Mouse (Mus musculus) intestine, embryonic 16.5 days (tissue): ENCODE measurements at regions not wholly inside any gene's neighbourhood (a gene's known extent, or its start where the extent isn't known, plus 50 kb on each side); places are given as distances from the start of the nearest gene placed in this dataset.
"Not testable (repeated sequence)": the region's sequence is repeated elsewhere in the genome, so short reads cannot be mapped to it uniquely, and the experiment has no call there.

Source experiments
- ATAC-seq: fragments of 200-750 bp; cut with Nextera tagmentation; 2 replicates; pipeline ENCODE4 v1.8.0; 2017; ENCODE audit warnings: moderate TSS enrichment, moderate library complexity
- H3K27ac ChIP-seq: fragments of 300-500 bp; sonication (generic); 2 replicates; pipeline ENCODE4 v1.5.1; 2014; ENCODE audit warnings: mild to moderate bottlenecking, low read length
- H3K27me3 ChIP-seq: fragments of 300-500 bp; sonication (generic); replicated peaks from 2 replicates; pipeline ENCODE4 v1.6.1; 2014; ENCODE audit warnings: low read length, control low read depth, mixed read lengths; ENCODE audit not compliant: control insufficient read depth, insufficient read depth
- H3K36me3 ChIP-seq: fragments of 300-500 bp; sonication (generic); 2 replicates; pipeline ENCODE4 v1.6.1; 2014; ENCODE audit warnings: low read length, control low read depth; ENCODE audit not compliant: control insufficient read depth, insufficient read depth
- H3K4me1 ChIP-seq: fragments of 300-500 bp; sonication (generic); 2 replicates; pipeline ENCODE4 v1.6.1; 2014; ENCODE audit warnings: low read length, control low read depth, mixed read lengths; ENCODE audit not compliant: control insufficient read depth, insufficient read depth
- H3K4me2 ChIP-seq: fragments of 300-500 bp; sonication (generic); 2 replicates; pipeline ENCODE4 v1.6.1; 2014; ENCODE audit warnings: low read depth, low read length, control low read depth
- H3K4me3 ChIP-seq: fragments of 300-500 bp; sonication (generic); 2 replicates; pipeline ENCODE4 v1.5.1; 2014; ENCODE audit warnings: mild to moderate bottlenecking, low read length
- H3K9ac ChIP-seq: fragments of 300-500 bp; sonication (generic); 2 replicates; pipeline ENCODE4 v1.6.1; 2014; ENCODE audit warnings: low read depth, low read length
- H3K9me3 ChIP-seq: fragments of 300-500 bp; sonication (generic); 2 replicates; pipeline ENCODE4 v1.6.1; 2016; ENCODE audit warnings: low read length, control low read depth; ENCODE audit not compliant: control insufficient read depth
- WGBS: fragments of 180-500 bp; shearing (Covaris S2); extraction: QIAGEN DNeasy Blood & Tissue Kit; methylation state at CpG from one replicate; pipeline ENCODE4 v1.1.7; 2014; 5-methylcytosine and 5-hydroxymethylcytosine counted together

DNA sequence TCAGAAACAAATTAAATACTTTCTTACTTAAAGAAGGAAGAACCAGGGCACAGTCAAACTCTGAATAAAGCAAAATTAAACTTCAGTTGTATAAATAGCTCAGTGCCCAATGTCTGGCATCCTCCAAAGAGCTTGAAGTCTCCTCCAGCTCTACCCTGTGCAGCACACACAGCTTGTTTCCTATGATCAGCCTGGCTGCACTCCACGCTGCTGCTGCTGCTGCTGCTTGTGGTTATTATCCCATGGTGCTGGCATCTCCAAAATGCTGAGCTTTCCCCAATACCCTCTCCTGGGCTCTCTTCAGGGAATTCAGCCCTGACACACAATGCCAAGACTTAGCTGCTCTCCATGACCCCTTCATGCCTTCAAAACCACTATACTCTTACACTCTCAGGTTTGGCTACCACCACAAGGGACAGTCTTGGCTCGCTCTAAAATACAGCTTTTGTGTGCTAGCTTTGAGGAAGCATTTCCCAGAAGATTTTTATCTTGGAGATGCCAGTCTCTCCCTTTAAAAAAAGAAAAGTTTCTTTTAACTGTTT lies 121.0 kb downstream of the Rab10 start:
- not testable (repeated sequence) for ATAC-seq, H3K9ac ChIP-seq, H3K9me3 ChIP-seq, H3K27me3 ChIP-seq, H3K36me3 ChIP-seq, H3K4me3 ChIP-seq, H3K4me1 ChIP-seq, H3K4me2 ChIP-seq, H3K27ac ChIP-seq
- WGBS, result 73% methylated on average over 2 of the region's 2 CpGs

GRCm38 (mm10) chr12:3188137-3188536 lies 121.6 kb downstream of the Rab10 start:
- no peak overlapping the region for H3K4me3 ChIP-seq
- H3K27ac ChIP-seq, result no peak overlapping the region
- no peaks in the 10 kb centered on the region for H3K27me3 ChIP-seq
- no peak overlapping the region for H3K4me2 ChIP-seq
- no peak for ATAC-seq
- H3K9ac ChIP-seq, result no peak overlapping the region
- H3K36me3 ChIP-seq, result no peaks in the 10 kb centered on the region
- H3K9me3 ChIP-seq, result no peaks in the 10 kb centered on the region
- no peaks in the 10 kb centered on the region for H3K4me1 ChIP-seq

DNA sequence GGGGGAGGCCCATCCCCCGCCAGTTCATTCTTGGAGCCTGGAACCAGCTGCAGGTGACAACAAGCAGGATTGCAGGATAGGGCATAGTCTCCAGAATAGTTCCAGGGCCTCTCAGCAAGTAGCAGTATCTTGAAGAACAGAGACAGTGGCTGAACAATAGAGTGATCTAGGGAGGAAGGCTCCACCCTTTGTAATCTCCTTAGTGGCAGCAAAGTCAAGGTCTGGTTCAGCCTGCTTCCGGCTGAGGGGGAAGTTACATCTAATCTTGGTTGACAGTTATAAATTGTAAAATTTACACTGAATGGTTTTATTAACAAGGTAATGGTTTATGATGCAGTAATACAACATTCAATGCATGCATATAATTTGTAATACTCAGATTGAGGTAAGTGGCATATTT lies 136.4 kb downstream of the Rab10 start:
- Histone ChIP-seq H3K4me3 (no peak overlapping the region), H3K27me3 (no peaks in the 10 kb centered on the region), H3K4me1 (no peaks in the 10 kb centered on the region), H3K9me3 (no peaks in the 10 kb centered on the region), H3K9ac (no peak overlapping the region), H3K36me3 (no peaks in the 10 kb centered on the region), H3K27ac (no peak overlapping the region), H3K4me2 (no peak overlapping the region)
- ATAC-seq, result no peak
- 61% methylated on average over 2 of the region's 2 CpGs for WGBS

- H3K4me3 ChIP-seq, H3K27ac ChIP-seq, ATAC-seq, H3K9ac ChIP-seq, H3K27me3 ChIP-seq, H3K9me3 ChIP-seq, H3K36me3 ChIP-seq, H3K4me2 ChIP-seq, H3K4me1 ChIP-seq: not testable (repeated sequence)
- WGBS, result 39% methylated on average over 7 of the region's 8 CpGs
These were observed 140.0 kb downstream of the Rab10 start for GRCm38 (mm10) chr12:3169705-3170287.

DNA sequence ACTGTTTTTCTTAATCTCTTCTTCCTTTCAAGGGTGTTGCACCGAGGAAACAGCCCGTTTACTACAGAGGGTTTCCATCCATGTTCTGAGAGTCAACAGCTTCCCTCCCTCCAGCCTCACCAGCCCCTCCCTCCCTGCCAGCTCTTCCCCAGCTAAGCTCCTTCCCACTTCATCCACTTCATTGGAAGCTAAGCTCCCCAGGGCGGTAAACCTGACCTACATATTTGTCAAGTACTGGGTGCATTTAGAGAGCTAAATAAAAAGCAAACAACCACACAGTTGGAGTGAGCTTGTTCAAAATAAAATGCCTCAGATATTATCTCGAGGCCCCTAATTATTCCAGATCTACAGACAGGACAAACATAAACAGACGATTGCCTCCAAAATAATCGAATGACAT lies 148.1 kb downstream of the Rab10 start:
- WGBS, result 64% methylated on average over 6 of the region's 6 CpGs
- not testable (repeated sequence) for H3K4me1 ChIP-seq, H3K4me3 ChIP-seq, H3K27ac ChIP-seq, H3K36me3 ChIP-seq, ATAC-seq, H3K27me3 ChIP-seq, H3K4me2 ChIP-seq, H3K9ac ChIP-seq, H3K9me3 ChIP-seq

DNA sequence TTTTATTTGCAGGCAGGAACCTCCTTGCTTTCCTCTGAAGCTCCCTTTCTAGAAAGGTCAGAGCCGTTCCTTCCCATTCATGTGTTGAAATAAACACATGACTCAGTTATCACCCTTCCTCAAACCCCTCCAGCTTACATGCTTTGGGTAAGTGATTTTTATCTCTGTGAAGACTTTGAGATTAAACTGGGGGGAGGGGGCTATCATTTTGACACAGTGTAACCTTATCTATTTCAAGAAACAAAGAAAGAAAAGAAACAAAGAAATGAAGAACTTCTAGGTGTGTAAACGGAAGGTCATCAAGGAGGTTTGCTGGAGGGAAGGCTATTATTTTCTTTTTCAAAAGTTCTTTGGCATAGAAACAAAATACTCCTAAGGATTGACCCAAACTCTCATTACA lies 151.0 kb downstream of the Rab10 start:
- not testable (repeated sequence) for H3K27me3 ChIP-seq, H3K36me3 ChIP-seq, H3K4me2 ChIP-seq, H3K4me1 ChIP-seq, H3K27ac ChIP-seq, H3K4me3 ChIP-seq, H3K9me3 ChIP-seq, ATAC-seq, H3K9ac ChIP-seq
- 72% methylated on average over 2 of the region's 2 CpGs for WGBS

- H3K9ac ChIP-seq, H3K27me3 ChIP-seq, H3K36me3 ChIP-seq, H3K4me3 ChIP-seq, H3K4me2 ChIP-seq, H3K27ac ChIP-seq, H3K4me1 ChIP-seq, H3K9me3 ChIP-seq: not testable (repeated sequence)
- ATAC-seq, result 0 out of 2 replicates have a peak, but pooled peaks have one; percentile 40
- WGBS, result 44% methylated on average over 7 of the region's 7 CpGs
These were observed 156.1 kb downstream of the Rab10 start for GRCm38 (mm10) chr12:3153705-3154104.

DNA sequence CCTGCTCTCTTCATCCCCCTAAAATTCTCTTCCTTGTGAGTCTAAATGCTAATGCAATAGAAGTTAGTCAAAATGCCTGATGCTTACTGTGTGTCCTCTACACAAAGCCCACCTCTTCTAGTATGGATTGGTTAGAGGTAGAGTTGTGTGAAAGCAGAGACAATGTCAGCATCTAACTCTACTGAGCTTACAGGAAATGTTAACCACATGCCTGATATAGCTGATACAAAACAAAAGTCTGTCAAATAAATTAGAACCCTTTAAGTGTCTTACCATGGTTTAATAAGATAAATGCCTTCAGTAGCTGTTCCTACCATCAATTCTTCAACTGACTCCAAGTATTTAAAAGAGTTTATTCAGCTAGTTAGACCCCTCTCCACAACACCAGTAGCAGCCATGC lies 177.2 kb downstream of the Rab10 start:
- H3K9me3 ChIP-seq, H3K4me3 ChIP-seq, H3K4me1 ChIP-seq, H3K36me3 ChIP-seq, H3K27ac ChIP-seq, ATAC-seq, H3K4me2 ChIP-seq, H3K9ac ChIP-seq, H3K27me3 ChIP-seq: not testable (repeated sequence)

GRCm38 (mm10) chr12:3131149-3131751 lies 178.5 kb downstream of the Rab10 start:
- H3K27me3 ChIP-seq, ATAC-seq, H3K27ac ChIP-seq, H3K9me3 ChIP-seq, H3K4me3 ChIP-seq, H3K36me3 ChIP-seq, H3K4me1 ChIP-seq, H3K9ac ChIP-seq, H3K4me2 ChIP-seq: not testable (repeated sequence)
- 55% methylated on average over 6 of the region's 6 CpGs for WGBS

GRCm38 (mm10) chr12:3127336-3127735 lies 182.4 kb downstream of the Rab10 start:
- ATAC-seq, H3K27ac ChIP-seq, H3K9ac ChIP-seq, H3K9me3 ChIP-seq, H3K4me3 ChIP-seq, H3K36me3 ChIP-seq, H3K4me1 ChIP-seq, H3K27me3 ChIP-seq, H3K4me2 ChIP-seq: not testable (repeated sequence)
- 76% methylated on average over 1 of the region's 1 CpGs for WGBS
